Mouse (Mus musculus): ENCODE measurements around the gene Myo10. TPM values are rescaled to one million over a fixed set of nuclear protein-coding genes. Genes with fewer than 3 reads are reported as not detected.

Myo10 gene
- polyA plus RNA-seq, 1 experiment from 2014 or later = 42.0 TPM

- no peak overlapping the region for H3K4me3 ChIP-seq
- H3K36me3 ChIP-seq = no peaks in the 10 kb centered on the region; the same call in 1 of the 2 replicates
- ATAC-seq (ENCODE audit: low FRiP score) = no peak
- no peaks in the 10 kb centered on the region for H3K27me3 ChIP-seq
- H3K9me3 ChIP-seq (replicated peaks) = no peaks in the 10 kb centered on the region
- WGBS = 66% methylated on average over 12 of the region's 12 CpGs
- H3K9ac ChIP-seq = no peak overlapping the region
- no peak overlapping the region for H3K27ac ChIP-seq
- H3K4me1 ChIP-seq = no peaks in the 10 kb centered on the region
- no peak overlapping the region for H3K4me2 ChIP-seq (replicated peaks)
Measured at GRCm38 (mm10) chr15:25723281-25724113, 101.2 kb downstream of the Myo10 start.

- 94% methylated on average over 6 of the region's 6 CpGs for WGBS
- H3K36me3 ChIP-seq = no peaks in the 10 kb centered on the region; the same call in 1 of the 2 replicates
- H3K27me3 ChIP-seq = no peaks in the 10 kb centered on the region
- no peak for ATAC-seq (ENCODE audit: low FRiP score)
- no peak overlapping the region for H3K4me2 ChIP-seq (replicated peaks)
- no peak overlapping the region for H3K4me3 ChIP-seq
- H3K27ac ChIP-seq = no peak overlapping the region
- no peaks in the 10 kb centered on the region for H3K4me1 ChIP-seq
- no peak overlapping the region for H3K9ac ChIP-seq
- H3K9me3 ChIP-seq (replicated peaks) = no peaks in the 10 kb centered on the region
Measured at GRCm38 (mm10) chr15:25724549-25724948, 102.2 kb downstream of the Myo10 start.

- Histone ChIP-seq H3K4me2 (replicated peaks) (no peak overlapping the region), H3K36me3 (no peaks in the 10 kb centered on the region; the same call in 1 of the 2 replicates)
Measured at GRCm38 (mm10) chr15:25726814-25727213, 104.5 kb downstream of the Myo10 start.

GRCm38 (mm10) chr15:25728501-25728900 is 106.2 kb downstream of the Myo10 start:
- Histone ChIP-seq H3K4me3 (no peak overlapping the region), H3K4me2 (replicated peaks) (no peak overlapping the region), H3K27ac (no peak overlapping the region), H3K27me3 (no peaks in the 10 kb centered on the region), H3K9ac (no peak overlapping the region), H3K9me3 (replicated peaks) (no peaks in the 10 kb centered on the region), H3K36me3 (no peaks in the 10 kb centered on the region), H3K4me1 (no peaks in the 10 kb centered on the region)
- no peak for ATAC-seq (ENCODE audit: low FRiP score)
- WGBS = 49% methylated on average over 4 of the region's 4 CpGs

More at GRCm38 (mm10) chr15:25726814-25727213, 104.5 kb downstream of the Myo10 start:
- no peak for ATAC-seq (ENCODE audit: low FRiP score)
- H3K9me3 ChIP-seq (replicated peaks) = no peaks in the 10 kb centered on the region
- H3K27ac ChIP-seq = no peak overlapping the region
- H3K4me1 ChIP-seq = no peaks in the 10 kb centered on the region
- H3K4me3 ChIP-seq = no peak overlapping the region
- WGBS = 85% methylated on average over 5 of the region's 5 CpGs
- no peaks in the 10 kb centered on the region for H3K27me3 ChIP-seq
- no peak overlapping the region for H3K9ac ChIP-seq

- Histone ChIP-seq H3K4me1 (no peaks in the 10 kb centered on the region), H3K27ac (no peak overlapping the region), H3K36me3 (0 out of 2 replicates have a peak, but pooled peaks cover 3% of the 10 kb centered on the region), H3K27me3 (no peaks in the 10 kb centered on the region), H3K4me2 (replicated peaks) (no peak overlapping the region), H3K4me3 (no peak overlapping the region), H3K9me3 (replicated peaks) (no peaks in the 10 kb centered on the region), H3K9ac (no peak overlapping the region)
- 48% methylated on average over 9 of the region's 9 CpGs for WGBS
- ATAC-seq (ENCODE audit: low FRiP score) = peak; percentile 32
Measured at GRCm38 (mm10) chr15:25731053-25731452, 108.7 kb downstream of the Myo10 start.

GRCm38 (mm10) chr15:25732758-25733428 is 110.6 kb downstream of the Myo10 start:
- peaks cover 13% of the 10 kb centered on the region for H3K36me3 ChIP-seq
- peak; percentile 54; the same call in 1 of the 2 replicates for ATAC-seq (ENCODE audit: low FRiP score)
- no peak overlapping the region for H3K4me3 ChIP-seq
- H3K4me1 ChIP-seq = no peaks in the 10 kb centered on the region
- no peak overlapping the region for H3K27ac ChIP-seq
- WGBS = 79% methylated on average over 8 of the region's 8 CpGs
- no peak overlapping the region for H3K9ac ChIP-seq
- H3K4me2 ChIP-seq (replicated peaks) = no peak overlapping the region
- H3K9me3 ChIP-seq (replicated peaks) = no peaks in the 10 kb centered on the region
- H3K27me3 ChIP-seq = no peaks in the 10 kb centered on the region

- Histone ChIP-seq H3K27ac (no peak overlapping the region), H3K9me3 (replicated peaks) (no peaks in the 10 kb centered on the region), H3K4me3 (no peak overlapping the region), H3K9ac (no peak overlapping the region), H3K27me3 (no peaks in the 10 kb centered on the region), H3K36me3 (peaks cover 18% of the 10 kb centered on the region), H3K4me1 (no peaks in the 10 kb centered on the region), H3K4me2 (replicated peaks) (no peak overlapping the region)
- ATAC-seq (ENCODE audit: low FRiP score) = no peak
- WGBS = 92% methylated on average over 11 of the region's 11 CpGs
Measured at GRCm38 (mm10) chr15:25733739-25734430, 111.6 kb downstream of the Myo10 start.

- H3K9me3 ChIP-seq (replicated peaks) = no peaks in the 10 kb centered on the region
- H3K27me3 ChIP-seq = no peaks in the 10 kb centered on the region
- H3K27ac ChIP-seq = no peak overlapping the region
- H3K9ac ChIP-seq = no peak overlapping the region
- H3K4me1 ChIP-seq = no peaks in the 10 kb centered on the region
- H3K4me2 ChIP-seq (replicated peaks) = no peak overlapping the region
- 59% methylated on average over 6 of the region's 6 CpGs for WGBS
- H3K36me3 ChIP-seq = peaks cover 23% of the 10 kb centered on the region
- no peak overlapping the region for H3K4me3 ChIP-seq
- no peak for ATAC-seq (ENCODE audit: low FRiP score)
Measured at GRCm38 (mm10) chr15:25736531-25736930, 114.2 kb downstream of the Myo10 start.

GRCm38 (mm10) chr15:25740271-25740670 is 117.9 kb downstream of the Myo10 start:
- H3K9ac ChIP-seq = no peak overlapping the region
- H3K36me3 ChIP-seq = peaks cover 27% of the 10 kb centered on the region
- no peak overlapping the region for H3K4me3 ChIP-seq
- no peak overlapping the region for H3K27ac ChIP-seq
- H3K4me2 ChIP-seq (replicated peaks) = no peak overlapping the region
- no peaks in the 10 kb centered on the region for H3K27me3 ChIP-seq
- no peaks in the 10 kb centered on the region for H3K4me1 ChIP-seq
- H3K9me3 ChIP-seq (replicated peaks) = no peaks in the 10 kb centered on the region
- no peak for ATAC-seq (ENCODE audit: low FRiP score)
- 53% methylated on average over 4 of the region's 4 CpGs for WGBS

GRCm38 (mm10) chr15:25742196-25742595 is 119.9 kb downstream of the Myo10 start:
- Histone ChIP-seq H3K27me3 (no peaks in the 10 kb centered on the region), H3K4me1 (no peaks in the 10 kb centered on the region), H3K9ac (no peak overlapping the region), H3K27ac (no peak overlapping the region), H3K4me3 (no peak overlapping the region), H3K9me3 (replicated peaks) (no peaks in the 10 kb centered on the region), H3K36me3 (peaks cover 24% of the 10 kb centered on the region), H3K4me2 (replicated peaks) (no peak overlapping the region)
- 91% methylated on average over 13 of the region's 13 CpGs for WGBS
- no peak for ATAC-seq (ENCODE audit: low FRiP score)

GRCm38 (mm10) chr15:25751510-25751909 is 129.2 kb downstream of the Myo10 start:
- H3K4me1 ChIP-seq = peaks cover 22% of the 10 kb centered on the region; the same call in 1 of the 2 replicates
- no peak overlapping the region for H3K4me3 ChIP-seq
- WGBS = 20% methylated on average over 11 of the region's 11 CpGs
- no peaks in the 10 kb centered on the region for H3K27me3 ChIP-seq
- no peaks in the 10 kb centered on the region for H3K9me3 ChIP-seq (replicated peaks)
- H3K4me2 ChIP-seq (replicated peaks) = no peak overlapping the region
- no peak for ATAC-seq (ENCODE audit: low FRiP score)
- no peak overlapping the region for H3K9ac ChIP-seq
- no peaks in the 10 kb centered on the region for H3K36me3 ChIP-seq
- H3K27ac ChIP-seq = no peak overlapping the region

- WGBS = 21% methylated on average over 1 of the region's 1 CpGs
- no peak overlapping the region for H3K9ac ChIP-seq
- peaks cover 23% of the 10 kb centered on the region; the same call in 1 of the 2 replicates for H3K4me1 ChIP-seq
Measured at GRCm38 (mm10) chr15:25752597-25752996, 130.3 kb downstream of the Myo10 start.

More at GRCm38 (mm10) chr15:25752597-25752996, 130.3 kb downstream of the Myo10 start:
- peak overlapping the region; percentile 46 for H3K4me2 ChIP-seq (replicated peaks)
- H3K27ac ChIP-seq = peak overlapping the region; percentile 91
- no peaks in the 10 kb centered on the region for H3K36me3 ChIP-seq
- peak overlapping the region; percentile 27 for H3K4me3 ChIP-seq
- no peaks in the 10 kb centered on the region for H3K9me3 ChIP-seq (replicated peaks)
- H3K27me3 ChIP-seq = no peaks in the 10 kb centered on the region
- peak; percentile 44 for ATAC-seq (ENCODE audit: low FRiP score)

All from hindbrain, embryonic 12.5 days (tissue).